Comparison of ENCODE assay signal across 7 mouse cellular contexts in the genomic region with DNA sequence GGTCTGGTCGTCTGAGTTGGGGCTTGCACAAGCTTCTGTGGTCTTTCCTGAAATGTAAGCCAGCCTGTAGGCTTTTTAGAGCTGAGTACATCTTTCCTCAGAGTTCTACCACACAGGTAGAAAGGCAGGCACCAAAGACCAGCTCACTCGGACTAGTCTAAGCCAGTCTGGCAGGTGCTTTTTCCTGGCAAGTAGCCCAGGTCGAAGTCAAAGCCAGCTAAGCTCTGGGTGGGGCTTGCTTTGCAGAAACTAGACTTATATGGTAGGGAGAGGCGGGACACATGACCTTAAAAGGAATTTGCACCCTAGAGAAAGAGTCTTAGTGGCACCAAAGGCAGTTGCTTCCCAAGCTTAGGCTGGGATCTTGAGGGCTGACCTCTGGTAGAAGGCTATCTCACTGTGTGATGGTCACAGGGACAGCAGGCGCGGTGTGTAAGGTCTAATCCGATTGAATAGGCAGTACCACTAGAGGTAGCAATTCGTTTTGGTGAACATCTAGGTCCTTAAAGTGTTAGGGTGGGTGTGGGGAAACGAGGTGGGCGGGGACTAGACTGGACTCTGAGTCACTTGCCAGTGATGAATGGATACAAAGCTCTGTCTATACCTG. TPM values are rescaled to one million over a fixed set of nuclear protein-coding genes. Genes with fewer than 3 reads are reported as not detected.
DNase-seq lines count a peak whose midpoint lies in the region; ATAC-seq and TF ChIP-seq lines count a peak whose summit lies in the region.
"Not testable (repeated sequence)": the region's sequence is repeated elsewhere in the genome, so short reads cannot be mapped to it uniquely, and the experiment has no call there.

No protein-coding gene starts in this region.

- H3K9ac ChIP-seq in forebrain, embryonic 15.5 days (replicated peaks); hindbrain, embryonic 12.5 days; kidney, postnatal 0 days (ENCODE audit: low read depth, low read length): not testable (repeated sequence)

- peak; percentile 7 to 8 for DNase-seq in cerebellum, postnatal 36 days
- DNase-seq in kidney, postnatal 0 days (ENCODE audit: low spot score), result peak; percentile 66
- DNase-seq in lung, adult 18-20 months, result peak; percentile 42 to 58
- peak; percentile 53 for DNase-seq in naive thymus-derived CD4-positive, alpha-beta T cell, adult 2 months (ENCODE audit: low read depth)

- not testable (repeated sequence) for H3K4me1 ChIP-seq in forebrain, embryonic 15.5 days; hindbrain, embryonic 12.5 days; kidney, postnatal 0 days (replicated peaks; ENCODE audit: insufficient read depth, low read length)

- not testable (repeated sequence) for H3K9me3 ChIP-seq in forebrain, embryonic 15.5 days; hindbrain, embryonic 12.5 days (replicated peaks); kidney, postnatal 0 days (replicated peaks; ENCODE audit: low read length)

- peak overlapping the region; percentile 37 for H3K4me2 ChIP-seq in forebrain, embryonic 15.5 days (replicated peaks)
- peak overlapping the region; percentile 11; the same call in 1 of the 2 replicates for H3K4me2 ChIP-seq in hindbrain, embryonic 12.5 days (replicated peaks)
- peak overlapping the region; percentile 27; the same call in 1 of the 2 replicates for H3K4me2 ChIP-seq in kidney, postnatal 0 days (ENCODE audit: low read length)

- H3K27ac ChIP-seq in forebrain, embryonic 15.5 days (replicated peaks); hindbrain, embryonic 12.5 days: not testable (repeated sequence)
- peak overlapping the region; percentile 73; the same call in 1 of the 2 replicates for H3K27ac ChIP-seq in kidney, postnatal 0 days

- H3K36me3 ChIP-seq in forebrain, embryonic 15.5 days; hindbrain, embryonic 12.5 days; kidney, postnatal 0 days (ENCODE audit: insufficient read depth, low read length): not testable (repeated sequence)

- not testable (repeated sequence) for H3K27me3 ChIP-seq in forebrain, embryonic 15.5 days; kidney, postnatal 0 days (ENCODE audit: insufficient read depth, low read length)
- H3K27me3 ChIP-seq in hindbrain, embryonic 12.5 days, result peaks cover 11% of the 10 kb centered on the region

- peak; percentile 40 for ATAC-seq in activated CD4-positive, CD25-positive, alpha-beta regulatory T cell, adult 4 months
- ATAC-seq in forebrain, embryonic 15.5 days (replicated peaks), result peak; percentile 71
- ATAC-seq in hindbrain, embryonic 12.5 days (ENCODE audit: low FRiP score), result peak; percentile 65
- peak; percentile 91 for ATAC-seq in kidney, postnatal 0 days (replicated peaks; ENCODE audit: low FRiP score, low read depth)

- peak overlapping the region; percentile 23 for H3K4me3 ChIP-seq in forebrain, embryonic 15.5 days
- not testable (repeated sequence) for H3K4me3 ChIP-seq in hindbrain, embryonic 12.5 days; kidney, postnatal 0 days (replicated peaks; ENCODE audit: low read depth, low read length)

- WGBS in forebrain, embryonic 15.5 days, result 30% methylated on average over 8 of the region's 10 CpGs
- 29% methylated on average over 8 of the region's 10 CpGs for WGBS in hindbrain, embryonic 12.5 days
- WGBS in kidney, postnatal 0 days, result 33% methylated on average over 8 of the region's 10 CpGs

- not testable (repeated sequence) for TF ChIP-seq CTCF in kidney, postnatal 0 days (IDR thresholded peaks at IDR 0.05; ENCODE audit: low read depth)

RNA-seq across cellular contexts. Expression of gene Tuft1, which starts 0.6 kb away (rescaled TPM):
- polyA plus RNA-seq in activated CD4-positive, CD25-positive, alpha-beta regulatory T cell, adult 4 months (2017; shearing (Covaris generic)), result 1 to 10 TPM; 2.3 to 2.4 TPM
- polyA plus RNA-seq in forebrain, embryonic 15.5 days (2015; fragmentation: Nextera tagmentation; extraction: Ambion mirVana), result 3.6 and 4.1 TPM in 2 replicates
- 2.9 and 4.1 TPM in 2 replicates for polyA plus RNA-seq in hindbrain, embryonic 12.5 days (2016; fragmentation: Nextera tagmentation; extraction: Ambion mirVana)
- polyA plus RNA-seq in kidney, postnatal 0 days (2015; fragmentation: Nextera tagmentation; extraction: Ambion mirVana), result 9.1 and 9.2 TPM in 2 replicates

RNA-seq across cellular contexts. Expression of gene Gm10972, which starts 16.3 kb away (rescaled TPM):
- not detected for polyA plus RNA-seq in activated CD4-positive, CD25-positive, alpha-beta regulatory T cell, adult 4 months (2017; shearing (Covaris generic))
- not detected in 2 replicates for polyA plus RNA-seq in forebrain, embryonic 15.5 days (2015; fragmentation: Nextera tagmentation; extraction: Ambion mirVana)
- not detected in 2 replicates for polyA plus RNA-seq in hindbrain, embryonic 12.5 days (2016; fragmentation: Nextera tagmentation; extraction: Ambion mirVana)
- polyA plus RNA-seq in kidney, postnatal 0 days (2015; fragmentation: Nextera tagmentation; extraction: Ambion mirVana), result not detected in 2 replicates

RNA-seq across cellular contexts. Expression of gene Selenbp2, which starts 34.1 kb away (rescaled TPM):
- polyA plus RNA-seq in activated CD4-positive, CD25-positive, alpha-beta regulatory T cell, adult 4 months (2017; shearing (Covaris generic)), result not detected
- polyA plus RNA-seq in forebrain, embryonic 15.5 days (2015; fragmentation: Nextera tagmentation; extraction: Ambion mirVana), result 0.48 and 0.78 TPM in 2 replicates
- not detected in 2 replicates for polyA plus RNA-seq in hindbrain, embryonic 12.5 days (2016; fragmentation: Nextera tagmentation; extraction: Ambion mirVana)
- 2.9 and 3.0 TPM in 2 replicates for polyA plus RNA-seq in kidney, postnatal 0 days (2015; fragmentation: Nextera tagmentation; extraction: Ambion mirVana)

Comparison
In these comparisons a context has a peak if more than half of its experiments do, and no peak if none do; other contexts are left out.
1. ATAC-seq: peak in every context shown above with its lines; median percentile 91 in kidney, postnatal 0 days; 71 in forebrain, embryonic 15.5 days; 65 in hindbrain, embryonic 12.5 days; 40 in activated CD4-positive, CD25-positive, alpha-beta regulatory T cell, adult 4 months.
2. DNase-seq: peak in every context shown above with its lines; median percentile 66 in kidney, postnatal 0 days; 53 in naive thymus-derived CD4-positive, alpha-beta T cell, adult 2 months; 50 in lung, adult 18-20 months; 8 in cerebellum, postnatal 36 days.